Mouse (Mus musculus) embryonic facial prominence, embryonic 11.5 days (tissue): Measurements from ENCODE around the gene 4931429L15Rik. TPM values are rescaled to one million over a fixed set of nuclear protein-coding genes. Genes with fewer than 3 reads are reported as not detected.
A peak's percentile ranks its signal among the peaks of the same experiment; 100 is the strongest.
"Not testable (repeated sequence)": the region's sequence is repeated elsewhere in the genome, so short reads cannot be mapped to it uniquely, and the experiment has no call there.

Experiments used
- ATAC-seq: fragments of 200-750 bp; cut with Nextera tagmentation; replicated peaks from 2 replicates; pipeline ENCODE4 v1.8.0; 2017; ENCODE audit warnings: low read depth; ENCODE audit not compliant: insufficient number of reproducible peaks, low FRiP score, low TSS enrichment
- DNase-seq: peaks from one replicate; pipeline ENCODE4 v3.0.0-alpha.2; 2015; ENCODE audit warnings: low spot score
- H3K27ac ChIP-seq: fragments of 300-500 bp; sonication (generic); replicated peaks from 2 replicates; pipeline ENCODE4 v1.5.1; 2014; ENCODE audit warnings: mild to moderate bottlenecking, low read depth, low read length, control low read depth
- H3K27me3 ChIP-seq: fragments of 300-500 bp; sonication (generic); 2 replicates; pipeline ENCODE4 v1.6.1; 2014; ENCODE audit warnings: mild to moderate bottlenecking, low read length, moderate library complexity, mixed read lengths; ENCODE audit not compliant: control insufficient read depth, insufficient read depth
- H3K36me3 ChIP-seq: fragments of 300-500 bp; sonication (generic); replicated peaks from 2 replicates; pipeline ENCODE4 v1.6.1; 2014; ENCODE audit warnings: low read depth, mild to moderate bottlenecking, low read length, moderate library complexity, mixed read lengths; ENCODE audit not compliant: control insufficient read depth, insufficient read depth
- H3K4me1 ChIP-seq: fragments of 300-500 bp; sonication (generic); 2 replicates; pipeline ENCODE4 v1.6.1; 2014; ENCODE audit warnings: low read length, mixed read lengths; ENCODE audit not compliant: control insufficient read depth, insufficient read depth
- H3K4me2 ChIP-seq: fragments of 300-500 bp; sonication (generic); 2 replicates; pipeline ENCODE4 v1.6.1; 2014; ENCODE audit warnings: low read depth, mild to moderate bottlenecking, control low read depth, low read length, moderate library complexity
- H3K4me3 ChIP-seq: fragments of 300-500 bp; sonication (generic); 2 replicates; pipeline ENCODE4 v1.5.1; 2014; ENCODE audit warnings: low read depth, low read length, control low read depth
- H3K9ac ChIP-seq: fragments of 300-500 bp; sonication (generic); replicated peaks from 2 replicates; pipeline ENCODE4 v1.6.1; 2014; ENCODE audit warnings: mild to moderate bottlenecking, control low read depth, low read length
- H3K9me3 ChIP-seq: fragments of 300-500 bp; sonication (generic); replicated peaks from 2 replicates; pipeline ENCODE4 v1.6.1; 2016; ENCODE audit warnings: mild to moderate bottlenecking, low read length, inconsistent platforms, mixed read lengths; ENCODE audit not compliant: control insufficient read depth
- WGBS: fragments of 180-500 bp; shearing (Covaris S2); extraction: QIAGEN DNeasy Blood & Tissue Kit; methylation state at CpG from one replicate; pipeline ENCODE4 v1.1.7; 2014; 5-methylcytosine and 5-hydroxymethylcytosine counted together
- polyA plus RNA-seq: library from polyadenylated mRNA; unstranded; fragments of >200 nt; fragmentation: Nextera tagmentation; extraction: Ambion mirVana; gene quantifications from 2 replicates; pipeline ENCODE4 v1.2.1, GENCODE M21; 2014

The 4931429L15Rik gene
- polyA plus RNA-seq, 1 experiment from 2014 or later: not detected

DNA sequence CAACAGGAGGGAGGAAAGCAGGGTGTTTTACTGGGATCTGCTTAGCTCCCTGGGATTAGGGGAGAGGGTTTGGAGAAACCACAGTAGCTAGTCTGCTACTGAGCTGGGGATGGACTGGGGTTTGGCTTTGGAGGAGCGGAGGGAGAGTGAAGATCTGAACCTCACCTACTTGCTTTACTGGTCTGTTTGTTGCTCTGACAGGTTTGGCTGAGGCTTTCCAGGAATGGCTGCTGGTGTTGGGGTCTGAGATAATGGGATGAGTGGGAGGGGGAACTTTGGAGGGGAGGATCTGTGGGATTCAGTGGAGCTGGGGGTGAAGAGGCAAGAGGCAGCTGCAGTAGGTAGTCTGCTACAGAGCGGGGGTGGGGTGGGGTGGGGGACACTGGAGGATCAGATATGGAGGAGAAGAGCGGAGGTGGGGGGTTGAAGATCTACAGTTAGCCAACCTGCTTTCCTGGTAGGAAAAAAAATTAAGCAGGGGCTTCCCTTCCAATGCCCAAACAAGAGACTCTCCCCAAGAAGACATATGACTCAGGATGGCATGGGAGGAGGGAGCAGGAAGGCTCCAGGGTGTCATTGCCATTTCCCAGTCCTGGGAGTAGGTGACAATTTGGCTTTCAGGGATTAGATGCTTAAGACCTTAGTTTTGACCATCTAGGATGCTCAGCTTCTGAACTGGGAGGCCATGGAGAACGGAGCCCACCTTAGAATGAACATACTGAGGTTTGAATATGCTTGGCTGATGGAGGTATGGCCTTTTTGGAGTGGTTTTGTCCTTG lies 26.3 kb upstream of the 4931429L15Rik start:
- ATAC-seq (no peak), DNase-seq (no peak)
- Histone ChIP-seq H3K9ac (no peak overlapping the region), H3K4me1 (no peaks in the 10 kb centered on the region), H3K27ac (no peak overlapping the region), H3K4me3 (no peak overlapping the region), H3K27me3 (no peaks in the 10 kb centered on the region), H3K9me3 (no peaks in the 10 kb centered on the region), H3K4me2 (no peak overlapping the region), H3K36me3 (no peaks in the 10 kb centered on the region)
- WGBS: 92% methylated on average over 4 of the region's 4 CpGs

- ATAC-seq (no peak), DNase-seq (no peak)
- no peaks in the 10 kb centered on the region; the same call in 1 of the 2 replicates for H3K4me1 ChIP-seq
- H3K4me2 ChIP-seq: no peak overlapping the region
- no peaks in the 10 kb centered on the region for H3K36me3 ChIP-seq
- no peaks in the 10 kb centered on the region for H3K9me3 ChIP-seq
- H3K4me3 ChIP-seq: no peak overlapping the region
- no peak overlapping the region for H3K27ac ChIP-seq
- 84% methylated on average over 4 of the region's 4 CpGs for WGBS
- no peaks in the 10 kb centered on the region for H3K27me3 ChIP-seq
- H3K9ac ChIP-seq: no peak overlapping the region
Measured at GRCm38 (mm10) chr9:46339051-46339652, 19.4 kb upstream of the 4931429L15Rik start.

DNA sequence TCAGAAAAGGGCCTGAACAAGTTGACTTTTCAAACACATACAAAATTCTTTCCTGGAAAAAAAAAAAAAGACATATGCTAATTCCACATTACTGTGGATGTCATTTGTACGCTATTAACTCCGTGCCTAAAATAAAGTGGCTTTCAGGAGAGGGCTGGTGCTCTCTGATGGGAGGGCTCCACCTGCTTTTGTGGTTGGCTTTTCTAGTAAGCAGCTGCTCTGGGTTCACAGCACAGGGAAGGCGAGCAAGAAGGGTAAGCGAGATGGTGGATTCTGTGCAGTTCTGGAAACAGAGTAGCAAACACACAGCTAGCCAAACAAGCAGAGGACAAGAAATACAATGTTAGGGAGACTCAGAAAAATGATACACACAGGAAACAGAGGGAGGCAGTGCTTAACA lies 18.6 kb upstream of the 4931429L15Rik start:
- H3K27me3 ChIP-seq: no peaks in the 10 kb centered on the region
- H3K27ac ChIP-seq: no peak overlapping the region
- no peak overlapping the region for H3K4me2 ChIP-seq
- no peak overlapping the region for H3K9ac ChIP-seq
- no peaks in the 10 kb centered on the region; the same call in 1 of the 2 replicates for H3K4me1 ChIP-seq
- no peaks in the 10 kb centered on the region for H3K36me3 ChIP-seq
- H3K9me3 ChIP-seq: no peaks in the 10 kb centered on the region
- DNase-seq (no peak), ATAC-seq (no peak; the same call in 1 of the 2 replicates)
- 27% methylated on average over 4 of the region's 4 CpGs for WGBS
- no peak overlapping the region for H3K4me3 ChIP-seq

- H3K4me3 ChIP-seq: no peak overlapping the region
- H3K36me3 ChIP-seq: no peaks in the 10 kb centered on the region
- H3K9me3 ChIP-seq: no peaks in the 10 kb centered on the region
- 4% methylated on average over 3 of the region's 3 CpGs for WGBS
- DNase-seq (peak; percentile 59), ATAC-seq (peak; percentile 71)
- H3K27me3 ChIP-seq: no peaks in the 10 kb centered on the region
- H3K4me2 ChIP-seq: no peak overlapping the region
- H3K27ac ChIP-seq: no peak overlapping the region
- no peak overlapping the region for H3K9ac ChIP-seq
- H3K4me1 ChIP-seq: no peaks in the 10 kb centered on the region; the same call in 1 of the 2 replicates
Measured at GRCm38 (mm10) chr9:46337852-46338291, 18.1 kb upstream of the 4931429L15Rik start.

DNA sequence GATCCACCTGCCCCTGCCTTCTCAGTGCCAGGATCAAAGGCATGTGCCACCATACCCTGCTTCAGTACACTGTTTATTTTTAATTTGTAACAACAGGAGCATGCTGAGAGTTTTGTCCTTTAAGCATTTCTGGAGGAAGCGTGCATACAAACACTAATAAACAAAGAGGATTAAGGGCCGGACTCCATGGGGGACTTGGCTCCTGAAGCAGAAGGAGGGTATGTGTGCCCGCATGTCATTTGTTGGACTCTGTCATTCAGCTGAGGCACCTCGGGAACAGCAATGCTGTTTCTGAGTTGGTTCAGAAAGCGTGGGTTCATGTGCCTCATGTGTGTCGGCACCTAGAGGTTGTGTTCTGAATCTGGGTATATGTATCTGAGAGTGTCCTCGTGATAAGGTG lies 17.5 kb upstream of the 4931429L15Rik start:
- Histone ChIP-seq H3K4me2 (no peak overlapping the region), H3K9ac (no peak overlapping the region), H3K36me3 (no peaks in the 10 kb centered on the region), H3K27ac (no peak overlapping the region), H3K9me3 (no peaks in the 10 kb centered on the region), H3K4me1 (no peaks in the 10 kb centered on the region; the same call in 1 of the 2 replicates), H3K4me3 (no peak overlapping the region), H3K27me3 (no peaks in the 10 kb centered on the region)
- DNase-seq (no peak), ATAC-seq (no peak)
- 68% methylated on average over 7 of the region's 7 CpGs for WGBS

- not testable (repeated sequence) for H3K9ac ChIP-seq, H3K4me1 ChIP-seq, H3K4me3 ChIP-seq, H3K4me2 ChIP-seq, H3K9me3 ChIP-seq, H3K36me3 ChIP-seq, ATAC-seq, DNase-seq, H3K27me3 ChIP-seq, H3K27ac ChIP-seq
- WGBS: 69% methylated on average over 13 of the region's 14 CpGs
Measured at GRCm38 (mm10) chr9:46336294-46336693, 16.5 kb upstream of the 4931429L15Rik start.

- H3K4me3 ChIP-seq: no peak overlapping the region
- no peak overlapping the region for H3K4me2 ChIP-seq
- no peak overlapping the region for H3K27ac ChIP-seq
- no peaks in the 10 kb centered on the region for H3K36me3 ChIP-seq
- no peaks in the 10 kb centered on the region for H3K27me3 ChIP-seq
- DNase-seq: no peak
- H3K9ac ChIP-seq: no peak overlapping the region
- no peaks in the 10 kb centered on the region for H3K9me3 ChIP-seq
- no peak for ATAC-seq
- 77% methylated on average over 10 of the region's 10 CpGs for WGBS
- no peaks in the 10 kb centered on the region; the same call in 1 of the 2 replicates for H3K4me1 ChIP-seq
Measured at GRCm38 (mm10) chr9:46335461-46335995, 15.7 kb upstream of the 4931429L15Rik start.
